Mouse (Mus musculus) cortical plate, adult 2 months (tissue): ENCODE results near the gene Snrpf.

Source experiments
- CTCF ChIP-seq: fragments of 200-500 bp; IDR thresholded peaks from 2 replicates; pipeline ENCODE4 v1.5.1; 2011; ENCODE audit warnings: mild to moderate bottlenecking, control low read depth, low read length; ENCODE audit not compliant: insufficient read depth; ENCODE audit errors: extremely low read depth
- POLR2A ChIP-seq: fragments of 200-500 bp; IDR thresholded peaks from 2 replicates; pipeline ENCODE4 v1.6.1; 2011; ENCODE audit warnings: mild to moderate bottlenecking, low read length, control low read depth; ENCODE audit not compliant: insufficient read depth; ENCODE audit errors: extremely low read depth

GRCm38 (mm10) chr10:93611419-93612007, 22.0 kb upstream of the Snrpf start:
- TF ChIP-seq CTCF (peak; percentile 86), POLR2A (no peak)
